Mouse (Mus musculus) T-helper 17 cell (primary cell): ENCODE measurements at regions not wholly inside any gene's neighbourhood (a gene's known extent, or its start where the extent isn't known, plus 50 kb on each side); places are given as distances from the start of the nearest gene placed in this dataset.
"Not testable (repeated sequence)": the region's sequence is repeated elsewhere in the genome, so short reads cannot be mapped to it uniquely, and the experiment has no call there.

Experiments
- in situ Hi-C, 2 experiments: fragments of 300-600 bp; cut with MboI, MseI; formaldehyde crosslinking; loops; 1 replicate in 1 of 2; 2 replicates in 1 of 2; pipeline ENCODE4 v1.15.1; 2025; ENCODE audit warnings: high pct_unique_total_duplicates in 2 of 2

GRCm38 (mm10) chr5:39336484-39336985 is 418.7 kb downstream of the Hs3st1 start:
- in situ Hi-C loops = no loop called here

GRCm38 (mm10) chr5:39335321-39335720 is 420.0 kb downstream of the Hs3st1 start:
- in situ Hi-C loops = no loop called here

GRCm38 (mm10) chr5:39334241-39334640 is 421.0 kb downstream of the Hs3st1 start:
- in situ Hi-C loops = no loop called here

- in situ Hi-C loops = no loop called here
Observed at GRCm38 (mm10) chr5:39325399-39325798, 429.9 kb downstream of the Hs3st1 start.

GRCm38 (mm10) chr5:39316478-39316877 is 438.8 kb downstream of the Hs3st1 start:
- in situ Hi-C loops = no loop called here

- in situ Hi-C loops = no loop called here
Observed at GRCm38 (mm10) chr5:39311211-39311610, 434.6 kb upstream of the Clnk start.

- in situ Hi-C loops = no loop called here
Observed at GRCm38 (mm10) chr5:39305794-39306193, 429.2 kb upstream of the Clnk start.

- in situ Hi-C loops = no loop called here
Observed at GRCm38 (mm10) chr5:39292849-39293248, 416.2 kb upstream of the Clnk start.

GRCm38 (mm10) chr5:39281021-39281420 is 404.4 kb upstream of the Clnk start:
- in situ Hi-C loops = no loop called here

- in situ Hi-C loops = no loop called here
Observed at GRCm38 (mm10) chr5:39273710-39274385, 397.2 kb upstream of the Clnk start.

- in situ Hi-C loops = no loop called here
Observed at GRCm38 (mm10) chr5:39267106-39267505, 390.5 kb upstream of the Clnk start.

GRCm38 (mm10) chr5:39260721-39261190 is 384.1 kb upstream of the Clnk start:
- in situ Hi-C loops = no loop called here

- in situ Hi-C loops = no loop called here
Observed at GRCm38 (mm10) chr5:39257745-39258144, 381.1 kb upstream of the Clnk start.

GRCm38 (mm10) chr5:39252206-39252605 is 375.6 kb upstream of the Clnk start:
- in situ Hi-C loops = no loop called here

- in situ Hi-C loops = no loop called here
Observed at GRCm38 (mm10) chr5:39251021-39251420, 374.4 kb upstream of the Clnk start.

GRCm38 (mm10) chr5:39219698-39220097 is 343.1 kb upstream of the Clnk start:
- in situ Hi-C loops = no loop called here

GRCm38 (mm10) chr5:39216326-39216725 is 339.7 kb upstream of the Clnk start:
- in situ Hi-C loops = no loop called here

- in situ Hi-C loops = no loop called here
Observed at GRCm38 (mm10) chr5:39215016-39215415, 338.4 kb upstream of the Clnk start.

GRCm38 (mm10) chr5:39212550-39212949 is 335.9 kb upstream of the Clnk start:
- in situ Hi-C loops = no loop called here

- in situ Hi-C loops = no loop called here
Observed at GRCm38 (mm10) chr5:39198856-39199255, 322.2 kb upstream of the Clnk start.

GRCm38 (mm10) chr5:39191153-39191552 is 314.5 kb upstream of the Clnk start:
- in situ Hi-C loops = not testable (repeated sequence)

GRCm38 (mm10) chr5:39181616-39182402 is 305.2 kb upstream of the Clnk start:
- in situ Hi-C loops = no loop called here

GRCm38 (mm10) chr5:39181028-39181427 is 304.4 kb upstream of the Clnk start:
- in situ Hi-C loops = no loop called here
